Mouse (Mus musculus) E14TG2a.4 (cell line): Measurements from ENCODE around the gene Kcng4.

Source experiments
- CTCF ChIP-seq: conservative IDR thresholded peaks from 2 replicates; pipeline ENCODE4 v1.5.1; 2014; ENCODE audit warnings: low read length
- NANOG ChIP-seq: IDR thresholded peaks from 2 replicates; pipeline ENCODE4 v1.6.1; 2014; ENCODE audit warnings: borderline replicate concordance, low read length, mixed read lengths

DNA sequence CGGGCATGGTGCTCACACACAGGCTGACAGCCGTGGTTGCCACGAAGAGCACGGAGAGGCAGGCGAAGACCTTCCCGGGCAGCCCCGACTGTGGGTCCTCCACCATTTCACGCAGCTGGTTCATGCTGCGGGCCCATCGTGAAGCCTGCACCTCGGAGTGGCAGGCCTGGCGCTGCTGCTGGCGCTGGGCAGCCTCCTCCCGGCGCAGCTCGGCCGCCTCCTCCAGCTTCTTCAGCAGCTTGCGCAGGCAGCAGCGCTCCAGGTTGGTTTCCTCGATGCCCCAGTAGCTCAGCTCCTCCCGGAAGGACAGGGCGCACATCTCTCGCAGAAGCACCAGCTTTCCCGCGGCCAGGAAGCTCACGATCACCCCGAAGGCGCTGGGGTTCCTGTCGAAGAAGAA, 2.6 kb downstream of the Kcng4 start:
- TF ChIP-seq CTCF (no peak), NANOG (no peak)
